Mouse (Mus musculus) ES-Bruce4 (cell line): ENCODE results near the gene Zbtb34.

Experiments used
- CTCF ChIP-seq: IDR thresholded peaks from one replicate; pipeline ENCODE4 v1.8.1; 2011; ENCODE audit warnings: low read depth, low read length
- POLR2A ChIP-seq: IDR thresholded peaks from one replicate; pipeline ENCODE4 v1.8.1; 2011; ENCODE audit warnings: low read length; ENCODE audit not compliant: insufficient read depth

DNA sequence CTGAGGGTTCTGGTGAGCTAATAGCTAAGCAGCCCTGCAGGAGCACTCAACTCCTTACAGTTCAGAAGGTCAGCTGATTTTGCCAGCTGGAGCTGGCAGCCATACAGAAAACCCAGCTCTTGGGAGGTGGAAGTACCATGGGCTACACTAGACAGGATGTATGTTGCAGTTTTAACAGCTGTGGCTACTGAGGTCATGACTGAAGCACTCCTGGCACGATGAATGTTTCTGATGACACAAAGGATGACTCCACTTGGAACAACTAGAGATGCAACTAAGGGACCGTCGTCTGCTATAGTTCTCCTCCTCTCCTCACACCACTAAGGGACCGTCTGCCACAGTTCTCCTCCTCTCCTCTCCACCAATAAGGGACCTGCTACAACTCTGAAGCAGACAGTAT is 34.8 kb upstream of the Zbtb34 start:
- TF ChIP-seq CTCF, result no peak
- TF ChIP-seq POLR2A, result no peak
